Mouse (Mus musculus): ENCODE measurements around the gene Rbm47. TPM values are rescaled to one million over a fixed set of nuclear protein-coding genes. Genes with fewer than 3 reads are reported as not detected.

Rbm47 gene
- polyA plus RNA-seq, 1 experiment from 2014 or later: 8.9 TPM

GRCm38 (mm10) chr5:66139634-66140295 is 33.2 kb downstream of the Rbm47 start:
- no peak for ATAC-seq (ENCODE audit: insufficient number of reproducible peaks, low FRiP score, low TSS enrichment, low read depth)
- H3K4me3 ChIP-seq: no peak overlapping the region
- no peak overlapping the region for H3K9ac ChIP-seq
- no peaks in the 10 kb centered on the region for H3K27me3 ChIP-seq
- H3K36me3 ChIP-seq: no peaks in the 10 kb centered on the region
- H3K27ac ChIP-seq: no peak overlapping the region
- WGBS: 20% methylated on average over 6 of the region's 6 CpGs
- no peaks in the 10 kb centered on the region for H3K9me3 ChIP-seq
- no peak overlapping the region for H3K4me2 ChIP-seq
- no peaks in the 10 kb centered on the region; the same call in 1 of the 2 replicates for H3K4me1 ChIP-seq

DNA sequence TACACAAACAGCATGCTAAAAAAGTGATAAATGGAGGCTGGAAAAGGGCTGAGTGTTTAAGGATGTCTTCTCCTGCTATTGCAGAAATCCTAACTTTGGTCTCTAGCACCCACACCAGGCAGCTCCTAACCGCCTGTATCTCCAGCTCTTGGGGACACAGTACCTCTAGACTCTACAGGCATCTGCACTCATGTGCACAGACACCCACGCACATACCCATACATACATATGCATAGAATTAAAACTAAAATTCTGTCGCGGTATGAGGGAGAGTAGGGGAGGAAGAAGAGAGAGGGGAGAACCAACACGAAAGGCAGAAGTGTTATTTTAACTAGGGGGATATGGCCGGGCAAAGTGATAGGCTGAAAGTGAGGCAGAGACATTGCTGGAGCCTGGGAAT is 33.7 kb downstream of the Rbm47 start:
- H3K27ac ChIP-seq: no peak overlapping the region
- no peak for ATAC-seq (ENCODE audit: insufficient number of reproducible peaks, low FRiP score, low TSS enrichment, low read depth)
- no peaks in the 10 kb centered on the region for H3K9me3 ChIP-seq
- no peaks in the 10 kb centered on the region for H3K27me3 ChIP-seq
- H3K4me3 ChIP-seq: no peak overlapping the region
- no peak overlapping the region for H3K9ac ChIP-seq
- no peaks in the 10 kb centered on the region; the same call in 1 of the 2 replicates for H3K4me1 ChIP-seq
- H3K36me3 ChIP-seq: no peaks in the 10 kb centered on the region
- 60% methylated on average over 6 of the region's 6 CpGs for WGBS
- no peak overlapping the region for H3K4me2 ChIP-seq

DNA sequence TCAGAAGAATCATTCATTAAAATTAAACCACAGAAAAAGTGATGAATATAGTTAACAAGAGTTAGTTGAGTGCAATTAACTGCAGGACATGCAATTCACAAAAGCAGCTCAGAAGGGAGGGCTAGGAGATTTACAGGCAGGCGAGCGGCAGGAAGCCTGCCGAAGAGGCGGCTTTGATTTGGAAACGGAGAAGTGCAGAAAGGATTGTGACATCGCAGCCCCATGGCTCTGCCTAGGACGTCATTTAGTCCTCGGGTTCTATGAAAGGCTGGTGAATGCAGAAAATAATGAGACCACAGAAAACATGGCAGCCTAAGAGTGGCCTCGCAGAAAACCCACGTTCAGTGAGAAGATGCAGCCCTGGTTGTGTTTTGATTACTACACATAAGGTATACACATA is 34.3 kb downstream of the Rbm47 start:
- H3K4me2 ChIP-seq: no peak overlapping the region
- no peaks in the 10 kb centered on the region for H3K27me3 ChIP-seq
- no peak overlapping the region for H3K9ac ChIP-seq
- no peak overlapping the region for H3K4me3 ChIP-seq
- ATAC-seq (ENCODE audit: insufficient number of reproducible peaks, low FRiP score, low TSS enrichment, low read depth): no peak
- H3K9me3 ChIP-seq: no peaks in the 10 kb centered on the region
- H3K36me3 ChIP-seq: no peaks in the 10 kb centered on the region
- WGBS: 24% methylated on average over 10 of the region's 10 CpGs
- H3K27ac ChIP-seq: no peak overlapping the region
- no peaks in the 10 kb centered on the region; the same call in 1 of the 2 replicates for H3K4me1 ChIP-seq

DNA sequence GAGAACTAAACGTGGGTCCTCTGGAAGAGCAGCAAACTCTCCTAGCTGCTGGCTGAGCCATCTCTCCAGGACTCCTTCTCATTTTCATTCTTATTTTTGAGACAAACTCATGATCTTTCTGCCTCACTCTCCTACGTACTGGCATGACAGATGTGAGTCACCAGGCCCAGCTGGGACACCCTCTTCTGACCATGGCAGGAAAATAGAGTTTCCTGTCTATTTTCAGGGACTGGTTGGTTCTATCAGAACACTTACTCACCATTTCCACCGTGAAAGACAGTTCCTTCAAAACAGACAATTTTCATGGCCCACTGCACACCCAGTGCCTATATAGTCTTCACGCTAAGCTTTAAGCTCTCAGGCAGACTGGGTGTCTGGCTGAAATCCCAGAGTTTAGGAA is 35.7 kb downstream of the Rbm47 start:
- Histone ChIP-seq H3K4me2 (no peak overlapping the region), H3K27me3 (no peaks in the 10 kb centered on the region), H3K4me1 (no peaks in the 10 kb centered on the region; the same call in 1 of the 2 replicates), H3K36me3 (no peaks in the 10 kb centered on the region), H3K4me3 (no peak overlapping the region), H3K27ac (no peak overlapping the region), H3K9ac (no peak overlapping the region), H3K9me3 (no peaks in the 10 kb centered on the region)
- no peak for ATAC-seq (ENCODE audit: insufficient number of reproducible peaks, low FRiP score, low TSS enrichment, low read depth)
- 78% methylated on average over 4 of the region's 4 CpGs for WGBS

DNA sequence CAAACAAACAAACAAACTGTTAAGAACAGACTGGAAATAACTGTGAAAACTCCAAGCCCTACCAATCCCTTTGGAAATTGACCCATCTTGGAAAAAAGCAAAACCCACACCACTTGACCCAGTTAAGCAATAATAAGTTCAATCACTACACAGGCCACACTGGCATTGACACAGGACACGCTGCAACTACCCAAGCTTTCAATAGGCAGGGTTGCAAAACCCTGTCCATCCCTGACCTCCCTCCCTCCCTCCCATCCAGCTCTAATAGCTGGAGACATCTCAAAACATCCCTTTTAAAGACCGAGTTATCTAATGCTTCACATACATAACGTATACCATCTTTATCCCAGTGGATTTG is 37.1 kb downstream of the Rbm47 start:
- WGBS: 81% methylated on average over 3 of the region's 3 CpGs
- no peak for ATAC-seq (ENCODE audit: insufficient number of reproducible peaks, low FRiP score, low TSS enrichment, low read depth)
- Histone ChIP-seq H3K27ac (no peak overlapping the region), H3K9me3 (no peaks in the 10 kb centered on the region), H3K4me3 (no peak overlapping the region), H3K27me3 (no peaks in the 10 kb centered on the region), H3K9ac (no peak overlapping the region), H3K4me2 (no peak overlapping the region), H3K36me3 (no peaks in the 10 kb centered on the region), H3K4me1 (no peaks in the 10 kb centered on the region; the same call in 1 of the 2 replicates)

- no peak overlapping the region for H3K4me2 ChIP-seq
- WGBS: 69% methylated on average over 11 of the region's 11 CpGs
- H3K27ac ChIP-seq: no peak overlapping the region
- H3K27me3 ChIP-seq: no peaks in the 10 kb centered on the region
- no peaks in the 10 kb centered on the region; the same call in 1 of the 2 replicates for H3K4me1 ChIP-seq
- H3K9ac ChIP-seq: no peak overlapping the region
- no peaks in the 10 kb centered on the region for H3K36me3 ChIP-seq
- H3K4me3 ChIP-seq: no peak overlapping the region
- ATAC-seq (ENCODE audit: insufficient number of reproducible peaks, low FRiP score, low TSS enrichment, low read depth): no peak
- no peaks in the 10 kb centered on the region for H3K9me3 ChIP-seq
These were observed 37.6 kb downstream of the Rbm47 start for GRCm38 (mm10) chr5:66135161-66135852.

GRCm38 (mm10) chr5:66134578-66134977 is 38.3 kb downstream of the Rbm47 start:
- 92% methylated on average over 7 of the region's 7 CpGs for WGBS

GRCm38 (mm10) chr5:66128948-66129347 is 44.0 kb downstream of the Rbm47 start:
- Histone ChIP-seq H3K36me3 (no peaks in the 10 kb centered on the region), H3K4me1 (peaks cover 8% of the 10 kb centered on the region; the same call in 1 of the 2 replicates), H3K27me3 (no peaks in the 10 kb centered on the region), H3K4me3 (no peak overlapping the region), H3K9ac (no peak overlapping the region), H3K9me3 (no peaks in the 10 kb centered on the region), H3K27ac (no peak overlapping the region), H3K4me2 (no peak overlapping the region)
- ATAC-seq (ENCODE audit: insufficient number of reproducible peaks, low FRiP score, low TSS enrichment, low read depth): no peak
- WGBS: 92% methylated on average over 3 of the region's 3 CpGs

More at GRCm38 (mm10) chr5:66134578-66134977, 38.3 kb downstream of the Rbm47 start:
- Histone ChIP-seq H3K36me3 (no peaks in the 10 kb centered on the region), H3K4me3 (no peak overlapping the region), H3K27ac (no peak overlapping the region), H3K9me3 (no peaks in the 10 kb centered on the region), H3K9ac (no peak overlapping the region), H3K4me2 (no peak overlapping the region), H3K27me3 (no peaks in the 10 kb centered on the region), H3K4me1 (no peaks in the 10 kb centered on the region; the same call in 1 of the 2 replicates)
- ATAC-seq (ENCODE audit: insufficient number of reproducible peaks, low FRiP score, low TSS enrichment, low read depth): no peak

DNA sequence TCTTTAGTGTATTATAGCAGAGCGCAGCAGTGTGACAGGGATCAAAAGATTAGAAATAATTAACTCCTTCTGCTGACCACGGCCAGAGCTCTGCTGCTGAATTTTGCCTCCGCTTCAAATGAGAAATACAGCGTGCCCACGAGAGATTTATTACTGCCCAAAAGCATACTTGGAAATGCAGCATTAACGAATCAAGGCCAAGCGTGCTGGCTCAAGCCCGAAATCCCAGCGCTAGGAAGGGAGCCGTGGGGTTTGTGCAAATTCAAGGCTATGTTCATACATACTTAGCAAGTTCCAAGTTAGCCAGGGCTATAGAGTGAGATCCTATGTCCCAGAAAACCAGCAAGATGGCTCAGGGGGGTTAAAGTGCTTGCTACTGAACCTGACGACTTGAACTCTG is 47.5 kb downstream of the Rbm47 start:
- H3K27ac ChIP-seq: no peak overlapping the region
- no peaks in the 10 kb centered on the region for H3K36me3 ChIP-seq

DNA sequence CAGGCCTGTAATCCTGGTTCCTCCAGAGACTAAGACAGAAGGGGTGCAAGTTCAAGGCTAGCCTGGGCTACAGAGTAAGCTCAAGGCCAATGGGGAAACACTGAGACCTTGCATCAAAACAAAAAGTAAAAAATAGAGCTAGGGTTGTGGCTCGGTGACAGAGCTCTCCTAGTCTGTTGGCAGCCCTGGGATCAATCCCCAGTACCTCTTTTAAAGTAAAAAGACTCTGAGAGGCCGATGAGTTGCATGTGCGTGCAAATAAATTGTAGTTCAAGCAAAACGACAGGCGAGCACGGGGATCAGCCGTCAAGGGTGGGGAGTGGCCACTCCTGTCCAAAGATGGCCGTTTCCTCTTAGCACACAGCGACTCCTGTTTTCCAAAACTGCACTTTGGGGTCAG is 48.0 kb downstream of the Rbm47 start:
- WGBS: 32% methylated on average over 9 of the region's 9 CpGs
- Histone ChIP-seq H3K27ac (no peak overlapping the region), H3K9me3 (no peaks in the 10 kb centered on the region), H3K9ac (no peak overlapping the region), H3K27me3 (no peaks in the 10 kb centered on the region), H3K36me3 (no peaks in the 10 kb centered on the region), H3K4me1 (peaks cover 8% of the 10 kb centered on the region; the same call in 1 of the 2 replicates), H3K4me2 (0 out of 2 replicates have a peak overlapping the region, but pooled peaks have one; percentile 8), H3K4me3 (no peak overlapping the region)
- ATAC-seq (ENCODE audit: insufficient number of reproducible peaks, low FRiP score, low TSS enrichment, low read depth): no peak

More for the DNA sequence above, 47.5 kb downstream of the Rbm47 start:
- Histone ChIP-seq H3K4me3 (no peak overlapping the region), H3K9ac (no peak overlapping the region), H3K9me3 (no peaks in the 10 kb centered on the region), H3K4me1 (peaks cover 8% of the 10 kb centered on the region; the same call in 1 of the 2 replicates), H3K27me3 (no peaks in the 10 kb centered on the region), H3K4me2 (0 out of 2 replicates have a peak overlapping the region, but pooled peaks have one; percentile 8)
- WGBS: 25% methylated on average over 11 of the region's 11 CpGs
- no peak for ATAC-seq (ENCODE audit: insufficient number of reproducible peaks, low FRiP score, low TSS enrichment, low read depth)

- Histone ChIP-seq H3K27ac (no peak overlapping the region), H3K9me3 (no peaks in the 10 kb centered on the region), H3K4me1 (peaks cover 8% of the 10 kb centered on the region; the same call in 1 of the 2 replicates), H3K4me2 (no peak overlapping the region), H3K4me3 (no peak overlapping the region), H3K36me3 (no peaks in the 10 kb centered on the region), H3K9ac (no peak overlapping the region), H3K27me3 (no peaks in the 10 kb centered on the region)
- ATAC-seq (ENCODE audit: insufficient number of reproducible peaks, low FRiP score, low TSS enrichment, low read depth): no peak
- WGBS: 84% methylated on average over 4 of the region's 4 CpGs
These were observed 48.9 kb downstream of the Rbm47 start for GRCm38 (mm10) chr5:66124089-66124400.

DNA sequence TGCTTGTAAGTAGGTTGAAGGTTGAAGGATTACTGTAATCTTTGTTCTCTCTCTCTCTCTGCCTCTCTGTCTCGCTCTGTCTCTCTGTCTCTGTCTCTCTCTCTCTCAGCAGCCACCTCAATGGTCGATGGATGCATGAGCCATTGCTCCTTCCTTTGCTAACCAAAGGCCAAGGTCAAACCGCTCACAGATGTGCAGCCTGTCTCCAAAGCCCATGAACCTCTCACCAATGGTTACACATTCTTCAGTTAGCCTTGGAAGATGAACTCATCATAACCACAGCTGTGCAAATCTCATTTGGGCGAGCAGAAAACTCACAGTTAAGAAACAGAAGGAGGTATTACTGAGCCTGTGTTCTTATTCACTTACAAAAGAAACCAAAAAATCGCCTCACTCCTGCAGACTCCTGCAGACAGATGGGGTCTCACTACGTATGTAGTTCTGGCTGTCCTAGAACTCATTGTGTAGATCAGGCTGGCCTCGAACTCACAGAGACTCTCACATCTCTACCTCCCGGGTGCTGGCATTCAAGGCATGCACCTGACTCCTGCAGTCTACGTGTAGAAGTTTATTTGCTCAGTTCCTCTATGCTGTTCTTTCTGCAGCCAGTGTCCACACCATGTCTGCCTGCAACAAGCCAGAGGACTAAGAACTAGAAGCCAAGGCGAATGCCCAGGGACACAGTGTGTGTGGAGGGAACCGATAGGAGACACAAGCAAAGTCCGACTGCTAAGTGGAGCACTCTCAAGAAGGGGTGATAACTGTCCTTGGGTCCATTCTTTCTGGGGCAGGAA is 49.4 kb downstream of the Rbm47 start:
- Histone ChIP-seq H3K36me3 (no peaks in the 10 kb centered on the region), H3K9me3 (no peaks in the 10 kb centered on the region), H3K4me3 (no peak overlapping the region), H3K27ac (no peak overlapping the region), H3K4me2 (no peak overlapping the region), H3K27me3 (no peaks in the 10 kb centered on the region), H3K9ac (no peak overlapping the region), H3K4me1 (peaks cover 8% of the 10 kb centered on the region; the same call in 1 of the 2 replicates)
- ATAC-seq (ENCODE audit: insufficient number of reproducible peaks, low FRiP score, low TSS enrichment, low read depth): no peak
- 88% methylated on average over 12 of the region's 12 CpGs for WGBS
